Mouse (Mus musculus) embryonic fibroblast, embryonic 13.5 days (primary cell): ENCODE data around the gene Zfp454. TPM values are rescaled to one million over a fixed set of nuclear protein-coding genes. Genes with fewer than 3 reads are reported as not detected.

Source experiments
- H3K27ac ChIP-seq: 2 replicates; pipeline ENCODE4 v1.5.1; 2012; ENCODE audit warnings: low read length, control low read depth, inconsistent platforms; ENCODE audit not compliant: insufficient read depth
- H3K4me1 ChIP-seq: 2 replicates; pipeline ENCODE4 v1.6.1; 2011; ENCODE audit warnings: low read length; ENCODE audit not compliant: control insufficient read depth, insufficient read depth
- H3K4me3 ChIP-seq: 2 replicates; pipeline ENCODE4 v1.5.1; 2011; ENCODE audit warnings: mild to moderate bottlenecking, control low read depth, low read length; ENCODE audit not compliant: insufficient read depth
- CTCF ChIP-seq: IDR thresholded peaks from 2 replicates; pipeline ENCODE4 v1.5.1; 2011; ENCODE audit warnings: mild to moderate bottlenecking, control low read depth, low read length, moderate library complexity, borderline replicate concordance; ENCODE audit not compliant: insufficient read depth
- POLR2A ChIP-seq: IDR thresholded peaks from 2 replicates; pipeline ENCODE4 v1.6.1; 2011; ENCODE audit warnings: low read depth, mild to moderate bottlenecking, control low read depth, low read length, moderate library complexity
- polyA plus RNA-seq: library from polyadenylated mRNA; stranded (reverse); fragments of >200 nt; gene quantifications from 2 replicates; pipeline ENCODE4 v1.2.4, GENCODE M21; 2011; ENCODE audit warnings: low read depth; ENCODE audit not compliant: missing spikeins, insufficient read length

The Zfp454 gene
- polyA plus RNA-seq, result 1.2 and 1.9 TPM in 2 replicates

GRCm38 (mm10) chr11:50887390-50888128 is at the start of gene Zfp454:
Gene Zfp454, minus strand, starts transcription at chr11:50887651.
- Histone ChIP-seq H3K4me1 (no peaks in the 10 kb centered on the region), H3K27ac (no peak within 1 kb of the TSS), H3K4me3 (peak within 1 kb of the TSS; percentile 30)
- TF ChIP-seq CTCF (no peak), POLR2A (peak; percentile 83)

- Histone ChIP-seq H3K27ac (no peak overlapping the region), H3K4me1 (no peaks in the 10 kb centered on the region), H3K4me3 (no peak overlapping the region)
- no peak for TF ChIP-seq POLR2A
- no peak for TF ChIP-seq CTCF
These were observed 44.6 kb upstream of the Zfp454 start for GRCm38 (mm10) chr11:50932040-50932439.

DNA sequence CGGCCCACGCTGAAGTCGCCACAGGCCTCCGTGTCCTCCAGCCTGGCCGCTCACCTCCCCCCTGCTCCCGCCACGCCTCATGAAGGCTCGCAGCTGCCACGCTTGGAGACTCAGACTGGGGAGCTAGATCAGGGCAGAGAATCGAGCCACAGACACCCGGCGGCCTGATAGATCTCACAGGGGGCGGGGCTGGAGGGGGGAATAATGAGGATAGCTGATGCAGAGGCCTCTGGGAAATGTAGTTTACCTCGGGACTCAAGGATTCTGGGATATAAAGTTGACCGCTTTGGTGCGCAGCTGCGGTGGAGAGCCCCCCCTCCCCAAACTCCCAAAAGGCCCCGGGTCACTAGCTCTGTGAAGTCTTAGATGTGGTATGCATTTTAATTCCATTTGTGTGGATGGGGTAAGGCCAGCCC is 44.0 kb upstream of the Zfp454 start, which contains the start of gene Zfp354b:
Gene Zfp354b, minus strand, starts transcription at position 183 of the 416 bp plus-strand sequence.
- TF ChIP-seq POLR2A, result peak; percentile 64
- no peak for TF ChIP-seq CTCF
- Histone ChIP-seq H3K4me3 (peak within 1 kb of the TSS; percentile 59), H3K27ac (no peak within 1 kb of the TSS), H3K4me1 (no peaks in the 10 kb centered on the region)

- peak overlapping the region; percentile 59 for H3K4me3 ChIP-seq
- TF ChIP-seq CTCF (no peak), POLR2A (no peak)
- H3K27ac ChIP-seq, result no peak overlapping the region
- H3K4me1 ChIP-seq, result no peaks in the 10 kb centered on the region
These were observed 43.6 kb upstream of the Zfp454 start for GRCm38 (mm10) chr11:50931021-50931420.

- Histone ChIP-seq H3K4me3 (peak overlapping the region; percentile 59), H3K4me1 (no peaks in the 10 kb centered on the region), H3K27ac (no peak overlapping the region)
- TF ChIP-seq CTCF (no peak), POLR2A (no peak)
These were observed 43.1 kb upstream of the Zfp454 start for GRCm38 (mm10) chr11:50930469-50931014.

DNA sequence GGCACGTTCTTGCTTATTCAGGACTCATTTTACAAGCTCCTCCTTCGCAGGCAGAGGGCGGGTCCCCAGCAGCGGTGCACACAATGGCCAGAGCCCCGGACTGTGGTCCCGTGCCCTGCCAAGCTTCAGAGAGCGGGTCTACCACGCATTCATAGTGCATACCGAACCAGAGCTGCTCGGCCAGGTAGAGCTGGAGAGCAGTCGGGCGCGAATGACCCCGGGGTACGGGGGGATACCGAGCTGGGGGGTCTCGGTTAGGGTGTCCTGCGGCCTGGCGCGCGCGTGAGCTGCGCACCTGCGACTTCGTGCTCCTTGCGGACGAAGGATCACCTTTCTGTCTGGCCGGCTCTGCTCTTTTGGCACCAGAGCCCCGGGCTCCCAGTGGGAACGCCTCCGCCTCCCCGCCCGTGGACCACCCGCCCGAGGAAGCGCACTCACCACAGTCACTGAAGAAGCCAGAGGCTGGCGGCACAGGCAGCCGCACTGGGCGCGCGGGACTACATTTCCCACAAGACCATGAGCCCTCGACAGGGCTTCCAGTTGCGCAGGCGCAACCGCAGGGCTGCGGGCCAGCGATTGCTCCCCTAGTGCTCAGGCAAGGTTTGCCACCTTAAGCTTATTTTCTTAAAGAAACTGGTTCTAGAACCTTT is 28.3 kb upstream of the Zfp454 start, which contains the start of gene Zfp2:
Gene Zfp2, minus strand, starts transcription at position 495 of the 650 bp plus-strand sequence.
- Histone ChIP-seq H3K4me3 (peak within 1 kb of the TSS; percentile 96), H3K27ac (no peak within 1 kb of the TSS), H3K4me1 (no peaks in the 10 kb centered on the region; the same call in 1 of the 2 replicates)
- peak; percentile 38; the same call in 1 of the 2 replicates for TF ChIP-seq CTCF
- TF ChIP-seq POLR2A, result peak; percentile 62

GRCm38 (mm10) chr11:50914461-50914860 is 27.0 kb upstream of the Zfp454 start:
- H3K4me1 ChIP-seq, result no peaks in the 10 kb centered on the region; the same call in 1 of the 2 replicates
- H3K27ac ChIP-seq, result no peak overlapping the region
- H3K4me3 ChIP-seq, result no peak overlapping the region
- TF ChIP-seq POLR2A (no peak), CTCF (no peak)

- no peaks in the 10 kb centered on the region; the same call in 1 of the 2 replicates for H3K4me1 ChIP-seq
- H3K4me3 ChIP-seq, result no peak overlapping the region
- TF ChIP-seq POLR2A (no peak), CTCF (no peak)
- no peak overlapping the region for H3K27ac ChIP-seq
These were observed 25.9 kb upstream of the Zfp454 start for GRCm38 (mm10) chr11:50913301-50913700.

DNA sequence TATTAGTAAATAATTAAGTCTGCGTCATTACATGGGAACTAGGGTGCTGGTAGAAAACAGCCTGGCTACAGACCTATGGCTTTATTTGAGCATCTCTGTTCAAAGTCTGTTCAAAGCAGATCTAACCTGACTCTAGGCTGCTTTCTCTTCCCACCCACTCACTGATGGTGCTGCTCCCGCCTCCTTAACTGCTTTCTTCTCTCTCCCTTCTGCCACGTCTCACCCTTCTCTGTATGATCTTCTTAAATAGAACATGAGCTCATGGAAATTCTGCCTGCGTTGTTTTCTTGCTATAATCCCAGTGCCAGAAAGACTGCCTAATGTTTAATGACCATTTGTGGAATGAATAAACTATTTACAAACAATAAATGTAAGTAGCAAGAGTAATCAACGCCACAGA is 20.7 kb upstream of the Zfp454 start:
- H3K4me1 ChIP-seq, result no peaks in the 10 kb centered on the region
- TF ChIP-seq POLR2A, result no peak
- TF ChIP-seq CTCF, result no peak
- no peak overlapping the region for H3K27ac ChIP-seq
- H3K4me3 ChIP-seq, result no peak overlapping the region

DNA sequence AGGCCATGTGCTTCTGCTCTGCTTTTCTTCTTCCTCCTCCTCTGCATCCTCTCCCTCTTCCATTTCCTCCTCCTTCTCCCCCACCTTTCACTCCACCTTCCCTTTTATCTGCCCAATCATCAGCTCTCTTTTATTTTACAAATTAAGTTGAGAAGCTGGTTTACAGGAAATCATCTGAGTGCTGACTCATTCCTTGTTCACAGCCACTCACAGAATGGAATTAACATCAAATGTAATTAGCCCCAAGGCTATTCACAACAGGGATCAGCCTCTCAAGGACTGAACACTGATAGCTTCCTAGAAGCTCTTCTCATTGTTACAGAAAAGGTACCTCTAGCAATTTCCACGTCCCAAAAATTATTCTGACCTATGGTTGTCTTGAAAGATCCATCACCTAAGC is 9.9 kb upstream of the Zfp454 start:
- TF ChIP-seq POLR2A, result no peak
- no peak for TF ChIP-seq CTCF
- no peak overlapping the region for H3K4me3 ChIP-seq
- no peaks in the 10 kb centered on the region for H3K4me1 ChIP-seq
- no peak overlapping the region for H3K27ac ChIP-seq
